Comparison of ENCODE assay signal across 23 mouse cellular contexts in the genomic region with DNA sequence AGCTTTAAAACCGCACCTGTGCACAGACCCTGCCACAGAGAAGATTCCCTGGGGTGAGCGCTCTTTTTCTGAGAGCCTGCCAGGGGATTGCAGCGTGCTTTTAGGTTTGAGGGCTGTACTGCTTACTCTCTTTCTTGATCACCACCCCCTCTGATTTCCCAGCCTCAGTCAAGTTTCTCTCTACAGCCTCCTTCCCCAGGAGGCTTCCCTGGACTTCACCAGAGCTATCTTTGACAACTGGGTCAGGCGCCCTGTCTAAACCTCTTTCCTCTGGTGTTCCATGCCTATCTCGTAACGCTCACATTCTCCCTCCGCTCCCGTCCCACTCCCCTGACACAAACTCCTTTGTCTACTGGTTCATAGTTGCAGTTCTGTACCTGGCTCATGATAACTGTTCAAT. TPM values are rescaled to one million over a fixed set of nuclear protein-coding genes. Genes with fewer than 3 reads are reported as not detected.
"Had no signal": no experiment of that assay in that cellular context is flagged by ENCODE, and none has a peak within 500 bp of the region (broad histone marks: within the 10 kb centered on the region; RNA-seq: fewer than 3 reads in every experiment).

No protein-coding gene starts in this region.

- DNase-seq: lung, adult 18-20 months; lung, embryonic 14.5 days; lung, postnatal 10 days; lung, postnatal 4 days; retina, postnatal 1 day; right cerebral cortex, adult 18-20 months; right cerebral cortex, postnatal 25 days; right cerebral cortex, postnatal 4 days; spleen, adult 18-20 months; thymus, adult 18-20 months; thymus, postnatal 25 days; thymus, postnatal 4 days had no signal

- H3K36me3 ChIP-seq: midbrain, embryonic 10.5 days; midbrain, embryonic 13.5 days; midbrain, embryonic 15.5 days; neural tube, embryonic 13.5 days; neural tube, embryonic 15.5 days had no signal

- H3K9ac ChIP-seq: liver, embryonic 14.5 days; lung, embryonic 14.5 days; midbrain, embryonic 13.5 days; midbrain, embryonic 15.5 days; neural tube, embryonic 13.5 days; neural tube, embryonic 15.5 days had no signal

- H3K9me3 ChIP-seq: midbrain, embryonic 10.5 days; midbrain, embryonic 13.5 days; midbrain, embryonic 15.5 days; neural tube, embryonic 13.5 days; neural tube, embryonic 15.5 days had no signal

- ATAC-seq: midbrain, embryonic 13.5 days; midbrain, embryonic 15.5 days had no signal

- H3K4me3 ChIP-seq: midbrain, embryonic 10.5 days; midbrain, embryonic 13.5 days; midbrain, embryonic 15.5 days; myocyte; neural tube, embryonic 13.5 days; neural tube, embryonic 15.5 days had no signal

- H3K4me2 ChIP-seq: lung, embryonic 14.5 days; midbrain, embryonic 13.5 days; midbrain, embryonic 15.5 days; neural tube, embryonic 13.5 days; neural tube, embryonic 15.5 days had no signal

- H3K27ac ChIP-seq: liver, embryonic 14.5 days; midbrain, embryonic 10.5 days; midbrain, embryonic 13.5 days; midbrain, embryonic 15.5 days; neural tube, embryonic 13.5 days; neural tube, embryonic 15.5 days had no signal

- H3K4me1 ChIP-seq: midbrain, embryonic 13.5 days; midbrain, embryonic 15.5 days; neural tube, embryonic 13.5 days had no signal

RNA-seq across cellular contexts. Expression of a gene that starts 45.6 kb away (rescaled TPM):
- polyA plus RNA-seq: liver, embryonic 14.5 days; liver, embryonic 16.5 days; lung, embryonic 14.5 days; lung, embryonic 16.5 days; midbrain, embryonic 10.5 days; midbrain, embryonic 13.5 days; midbrain, embryonic 15.5 days; neural tube, embryonic 11.5 days; neural tube, embryonic 13.5 days; small intestine, adult 2 months had no signal
